Mouse (Mus musculus): ENCODE measurements around the gene Lysmd2. TPM values are rescaled to one million over a fixed set of nuclear protein-coding genes. Genes with fewer than 3 reads are reported as not detected.

Lysmd2 gene
- polyA plus RNA-seq (2012; fragmentation: generic; extraction: Trizol) = 11.1 TPM
- long read RNA-seq, experiment 1, transcript Lysmd2-201 (3 exons, 1,189 nt) = major isoform, 10 of 12 reads
- long read RNA-seq, experiment 1, partial matches to known transcripts = 0 of 12 reads
- long read RNA-seq, experiment 1, other reads (novel, unspliced or antisense) = 2 of 12 reads
- long read RNA-seq, experiment 2, transcript Lysmd2-201 (3 exons, 1,189 nt) = major isoform, 45 of 46 reads
- long read RNA-seq, experiment 2, partial matches to known transcripts = 0 of 46 reads
- long read RNA-seq, experiment 2, other reads (novel, unspliced or antisense) = 1 of 46 reads

GRCm38 (mm10) chr9:75625556-75626307, at the start of gene Lysmd2:
Gene Lysmd2 (plus strand): TSS chr9:75625741.
- Histone ChIP-seq H3K36me3 (ENCODE audit: control insufficient read depth, insufficient read depth) (no peaks in the 10 kb centered on the region), H3K79me3 (ENCODE audit: low read depth) (peaks cover 5% of the 10 kb centered on the region), H3K4me3 (ENCODE audit: insufficient read depth, poor library complexity, severe bottlenecking) (peak within 1 kb of the TSS; percentile 34), H3ac (ENCODE audit: control insufficient read depth, insufficient read length, low read depth) (peak within 1 kb of the TSS; percentile 59), H3K27me3 (ENCODE audit: control insufficient read depth, insufficient read depth, insufficient read length) (no peaks in the 10 kb centered on the region), H3K79me2 (ENCODE audit: control insufficient read depth, insufficient read depth) (peaks cover 25% of the 10 kb centered on the region)
- TF ChIP-seq MAX (IDR thresholded peaks at IDR 0.05) = peak; percentile 50
- no peak for TF ChIP-seq MYOG (IDR thresholded peaks at IDR 0.05; ENCODE audit: control insufficient read depth, extremely low read depth, insufficient read length)
- no peak for TF ChIP-seq FOSL1 (IDR thresholded peaks at IDR 0.05; ENCODE audit: insufficient read depth, low read length, poor library complexity, severe bottlenecking)
- TF ChIP-seq CEBPB (IDR thresholded peaks at IDR 0.05; ENCODE audit: low read depth) = no peak
- TF ChIP-seq CTCF (IDR thresholded peaks at IDR 0.05; ENCODE audit: control insufficient read depth, insufficient read depth, insufficient read length) = no peak
- no peak for TF ChIP-seq USF1 (IDR thresholded peaks at IDR 0.05; ENCODE audit: low read depth)
- no peak for TF ChIP-seq MYOD1 (IDR thresholded peaks at IDR 0.05; ENCODE audit: control insufficient read depth, insufficient read length, low read depth)

DNA sequence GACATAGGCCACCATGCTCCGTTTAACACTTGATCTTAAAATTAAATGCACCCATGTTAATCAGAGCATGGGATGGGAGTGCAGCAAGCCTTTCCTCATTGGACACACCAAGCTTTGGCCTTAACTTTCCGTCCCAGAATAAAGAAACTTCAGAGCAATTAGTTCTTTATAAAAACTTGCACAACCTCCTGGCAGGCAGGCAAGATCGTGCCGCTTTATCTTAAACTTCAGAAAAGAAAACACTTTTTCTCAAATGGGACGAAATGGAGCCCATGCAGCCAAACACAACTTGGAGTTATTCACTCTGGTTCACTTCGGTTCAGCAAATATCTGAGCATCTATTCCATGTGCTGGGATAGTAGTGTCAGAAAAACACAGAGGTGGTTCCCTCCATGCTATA, 46.2 kb upstream of the Lysmd2 start:
- no peak for TF ChIP-seq MYOD1 (IDR thresholded peaks at IDR 0.05; ENCODE audit: control insufficient read depth, insufficient read length, low read depth)
- no peak for TF ChIP-seq FOSL1 (IDR thresholded peaks at IDR 0.05; ENCODE audit: insufficient read depth, low read length, poor library complexity, severe bottlenecking)
- TF ChIP-seq MYOG (IDR thresholded peaks at IDR 0.05; ENCODE audit: control insufficient read depth, extremely low read depth, insufficient read length) = no peak
- no peak for TF ChIP-seq CEBPB (IDR thresholded peaks at IDR 0.05; ENCODE audit: low read depth)
- TF ChIP-seq USF1 (IDR thresholded peaks at IDR 0.05; ENCODE audit: low read depth) = no peak
- no peak for TF ChIP-seq MAX (IDR thresholded peaks at IDR 0.05)
- TF ChIP-seq CTCF (IDR thresholded peaks at IDR 0.05; ENCODE audit: control insufficient read depth, insufficient read depth, insufficient read length) = no peak
- H3K79me2 ChIP-seq (ENCODE audit: control insufficient read depth, insufficient read depth) = no peaks in the 10 kb centered on the region
- H3K36me3 ChIP-seq (ENCODE audit: control insufficient read depth, insufficient read depth) = no peaks in the 10 kb centered on the region
- no peak overlapping the region for H3ac ChIP-seq (ENCODE audit: control insufficient read depth, insufficient read length, low read depth)
- no peak overlapping the region for H3K4me3 ChIP-seq (ENCODE audit: insufficient read depth, poor library complexity, severe bottlenecking)
- no peaks in the 10 kb centered on the region for H3K79me3 ChIP-seq (ENCODE audit: low read depth)
- H3K27me3 ChIP-seq (ENCODE audit: control insufficient read depth, insufficient read depth, insufficient read length) = no peaks in the 10 kb centered on the region

DNA sequence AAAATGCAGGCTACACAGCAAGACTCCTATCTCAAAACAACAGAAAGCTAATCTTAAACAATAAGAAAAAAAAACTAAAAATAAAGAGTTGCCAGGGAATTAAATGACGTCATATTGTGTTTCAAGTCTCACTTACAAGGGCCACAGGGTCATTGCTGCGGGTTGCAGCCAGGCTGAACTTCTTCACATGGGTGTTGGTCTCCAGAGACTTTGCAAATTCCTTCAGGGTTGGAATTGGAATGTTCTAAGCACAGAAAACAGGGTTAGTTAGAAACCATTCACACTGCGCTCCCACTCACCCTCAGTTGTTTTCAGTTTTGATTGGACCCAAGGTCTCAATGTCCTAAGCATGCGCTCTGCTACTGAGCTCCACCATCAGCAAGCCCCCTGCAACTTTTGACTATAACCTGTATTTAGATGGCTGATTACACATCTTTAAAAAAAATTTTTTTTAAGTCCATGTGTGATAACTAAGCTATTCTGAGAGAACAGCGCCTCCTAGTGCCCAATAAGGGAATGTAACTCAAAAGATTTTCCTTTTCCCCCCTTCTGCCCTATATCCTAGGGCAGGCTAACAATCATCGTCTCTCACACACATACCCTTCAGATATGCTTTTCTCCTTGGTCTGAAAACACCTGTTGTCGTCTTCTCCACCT, 43.7 kb upstream of the Lysmd2 start:
- Histone ChIP-seq H3K36me3 (ENCODE audit: control insufficient read depth, insufficient read depth) (no peaks in the 10 kb centered on the region), H3K4me3 (ENCODE audit: insufficient read depth, poor library complexity, severe bottlenecking) (no peak overlapping the region), H3K79me3 (ENCODE audit: low read depth) (no peaks in the 10 kb centered on the region), H3K79me2 (ENCODE audit: control insufficient read depth, insufficient read depth) (no peaks in the 10 kb centered on the region), H3ac (ENCODE audit: control insufficient read depth, insufficient read length, low read depth) (no peak overlapping the region), H3K27me3 (ENCODE audit: control insufficient read depth, insufficient read depth, insufficient read length) (no peaks in the 10 kb centered on the region)
- TF ChIP-seq MYOG (IDR thresholded peaks at IDR 0.05; ENCODE audit: control insufficient read depth, extremely low read depth, insufficient read length) (no peak), FOSL1 (IDR thresholded peaks at IDR 0.05; ENCODE audit: insufficient read depth, low read length, poor library complexity, severe bottlenecking) (no peak), CTCF (IDR thresholded peaks at IDR 0.05; ENCODE audit: control insufficient read depth, insufficient read depth, insufficient read length) (no peak), MAX (IDR thresholded peaks at IDR 0.05) (no peak), CEBPB (IDR thresholded peaks at IDR 0.05; ENCODE audit: low read depth) (no peak), MYOD1 (IDR thresholded peaks at IDR 0.05; ENCODE audit: control insufficient read depth, insufficient read length, low read depth) (no peak), USF1 (IDR thresholded peaks at IDR 0.05; ENCODE audit: low read depth) (no peak)

DNA sequence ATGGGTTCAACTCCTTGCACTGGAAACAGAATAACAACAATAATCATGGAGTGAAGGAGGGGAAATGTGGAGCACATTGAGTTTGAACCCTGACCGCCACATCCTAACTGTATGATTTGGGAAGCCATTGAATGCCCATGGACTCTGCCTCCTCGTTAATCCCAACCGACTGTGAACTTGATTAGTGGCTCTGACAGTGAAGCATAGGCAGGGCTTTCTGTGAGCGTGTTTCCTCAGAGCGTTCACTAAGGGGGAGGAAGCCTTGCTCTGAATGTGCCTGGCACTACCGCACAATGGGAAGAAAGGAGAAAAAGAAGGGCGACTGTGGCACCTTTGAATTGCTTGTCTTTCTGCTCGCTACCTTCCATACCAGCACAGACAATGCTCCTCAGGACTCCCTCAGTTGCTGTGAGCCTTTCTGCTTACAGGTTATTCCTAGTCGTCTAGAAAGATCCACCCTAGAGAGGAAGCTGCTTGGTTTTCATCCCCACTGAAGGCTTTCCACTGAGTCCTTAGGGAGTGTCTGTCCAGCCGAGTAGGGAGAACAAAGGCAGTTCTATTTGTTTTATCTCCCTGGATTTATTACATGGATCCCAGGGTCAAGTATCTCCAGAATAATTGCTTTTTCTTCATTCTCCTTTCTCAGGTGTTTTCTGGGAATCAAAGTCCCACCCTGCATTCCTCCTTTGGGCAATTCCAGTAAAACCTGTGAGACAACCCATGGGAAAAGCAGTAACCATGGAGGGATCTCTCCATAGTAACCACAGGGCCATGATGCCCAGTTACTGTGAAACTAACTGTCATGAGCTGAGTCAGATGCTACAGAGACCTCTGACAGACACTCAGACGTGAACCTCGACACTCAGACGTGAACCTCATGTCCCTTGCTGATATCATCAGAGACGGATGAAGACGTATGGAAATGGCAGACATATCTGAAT, 35.4 kb upstream of the Lysmd2 start:
- Histone ChIP-seq H3K36me3 (ENCODE audit: control insufficient read depth, insufficient read depth) (no peaks in the 10 kb centered on the region), H3K27me3 (ENCODE audit: control insufficient read depth, insufficient read depth, insufficient read length) (no peaks in the 10 kb centered on the region), H3ac (ENCODE audit: control insufficient read depth, insufficient read length, low read depth) (no peak overlapping the region), H3K79me3 (ENCODE audit: low read depth) (no peaks in the 10 kb centered on the region), H3K4me3 (ENCODE audit: insufficient read depth, poor library complexity, severe bottlenecking) (no peak overlapping the region), H3K79me2 (ENCODE audit: control insufficient read depth, insufficient read depth) (no peaks in the 10 kb centered on the region)
- no peak for TF ChIP-seq MAX (IDR thresholded peaks at IDR 0.05)

- no peak for TF ChIP-seq CEBPB (IDR thresholded peaks at IDR 0.05; ENCODE audit: low read depth)
- no peak for TF ChIP-seq MAX (IDR thresholded peaks at IDR 0.05)
- no peak for TF ChIP-seq USF1 (IDR thresholded peaks at IDR 0.05; ENCODE audit: low read depth)
- TF ChIP-seq FOSL1 (IDR thresholded peaks at IDR 0.05; ENCODE audit: insufficient read depth, low read length, poor library complexity, severe bottlenecking) = no peak
- no peak for TF ChIP-seq CTCF (IDR thresholded peaks at IDR 0.05; ENCODE audit: control insufficient read depth, insufficient read depth, insufficient read length)
- no peak for TF ChIP-seq MYOD1 (IDR thresholded peaks at IDR 0.05; ENCODE audit: control insufficient read depth, insufficient read length, low read depth)
- TF ChIP-seq MYOG (IDR thresholded peaks at IDR 0.05; ENCODE audit: control insufficient read depth, extremely low read depth, insufficient read length) = no peak
- no peaks in the 10 kb centered on the region for H3K36me3 ChIP-seq (ENCODE audit: control insufficient read depth, insufficient read depth)
- no peaks in the 10 kb centered on the region for H3K27me3 ChIP-seq (ENCODE audit: control insufficient read depth, insufficient read depth, insufficient read length)
- H3ac ChIP-seq (ENCODE audit: control insufficient read depth, insufficient read length, low read depth) = no peak overlapping the region
- H3K79me3 ChIP-seq (ENCODE audit: low read depth) = no peaks in the 10 kb centered on the region
- no peak overlapping the region for H3K4me3 ChIP-seq (ENCODE audit: insufficient read depth, poor library complexity, severe bottlenecking)
- H3K79me2 ChIP-seq (ENCODE audit: control insufficient read depth, insufficient read depth) = no peaks in the 10 kb centered on the region
Measured at GRCm38 (mm10) chr9:75593481-75593880, 32.1 kb upstream of the Lysmd2 start.
